Mouse (Mus musculus): ENCODE results near the gene Gm26602. TPM values are rescaled to one million over a fixed set of nuclear protein-coding genes. Genes with fewer than 3 reads are reported as not detected.
A peak's percentile ranks its signal among the peaks of the same experiment; 100 is the strongest.

The Gm26602 gene
- polyA plus RNA-seq, 1 experiment: not detected

- Histone ChIP-seq H3K4me2 (ENCODE audit: low read depth) (peak overlapping the region; percentile 92), H3ac (ENCODE audit: control insufficient read depth, insufficient read length) (peak overlapping the region; percentile 1), H3K27me3 (ENCODE audit: control insufficient read depth, insufficient read depth, insufficient read length) (no peaks in the 10 kb centered on the region), H3K36me3 (ENCODE audit: control insufficient read depth, insufficient read depth) (no peaks in the 10 kb centered on the region), H3K79me2 (ENCODE audit: control insufficient read depth, insufficient read depth) (no peaks in the 10 kb centered on the region), H3K4me3 (peak overlapping the region; percentile 12)
- TF ChIP-seq TCF3 (IDR thresholded peaks at IDR 0.05; ENCODE audit: insufficient read length, low read depth) (no peak), MAX (IDR thresholded peaks at IDR 0.05; ENCODE audit: low read depth) (no peak), MYOG (IDR thresholded peaks at IDR 0.05; ENCODE audit: control insufficient read depth in 1 of 3, insufficient read depth in 1 of 3, insufficient read length in 2 of 3, low read depth in 2 of 3) (no peak), MYOD1 (IDR thresholded peaks at IDR 0.05; ENCODE audit: control insufficient read depth in 1 of 3, insufficient read length in 2 of 3, low read depth in 2 of 3) (no peak)
Observed at GRCm38 (mm10) chr10:79873715-79874289, 36.9 kb upstream of the Gm26602 start.

- Histone ChIP-seq H3K36me3 (ENCODE audit: control insufficient read depth, insufficient read depth) (no peaks in the 10 kb centered on the region), H3ac (ENCODE audit: control insufficient read depth, insufficient read length) (peak within 1 kb of the TSS; percentile 1), H3K4me2 (ENCODE audit: low read depth) (peak within 1 kb of the TSS; percentile 92), H3K79me2 (ENCODE audit: control insufficient read depth, insufficient read depth) (no peaks in the 10 kb centered on the region), H3K27me3 (ENCODE audit: control insufficient read depth, insufficient read depth, insufficient read length) (no peaks in the 10 kb centered on the region), H3K4me3 (peak within 1 kb of the TSS; percentile 12)
- TF ChIP-seq USF1 (IDR thresholded peaks at IDR 0.05; ENCODE audit: low read depth) (no peak), TCF3 (IDR thresholded peaks at IDR 0.05; ENCODE audit: insufficient read length, low read depth) (no peak), MYOG (IDR thresholded peaks at IDR 0.05; ENCODE audit: control insufficient read depth in 1 of 3, insufficient read depth in 1 of 3, insufficient read length in 2 of 3, low read depth in 2 of 3) (no peak), CEBPB (IDR thresholded peaks at IDR 0.05; ENCODE audit: insufficient read depth, poor library complexity, severe bottlenecking) (no peak), SRF (IDR thresholded peaks at IDR 0.05; ENCODE audit: control insufficient read depth, insufficient read length, low read depth) (no peak), POLR2A (IDR thresholded peaks at IDR 0.05; ENCODE audit: insufficient read length, low read depth) (no peak), MYOD1 (IDR thresholded peaks at IDR 0.05; ENCODE audit: control insufficient read depth in 1 of 3, insufficient read length in 2 of 3, low read depth in 2 of 3) (no peak), MAX (IDR thresholded peaks at IDR 0.05; ENCODE audit: low read depth) (no peak), TCF12 (IDR thresholded peaks at IDR 0.05; ENCODE audit: insufficient read depth, poor library complexity, severe bottlenecking) (no peak)
Observed at GRCm38 (mm10) chr10:79874290-79874862, 36.3 kb upstream of the Gm26602 start, which contains the start of the genes Prtn3 and Plppr3. TSS of gene Prtn3 (plus strand) at chr10:79874476. TSS of gene Plppr3 (minus strand) at chr10:79874634.

GRCm38 (mm10) chr10:79877174-79877573 lies 33.5 kb upstream of the Gm26602 start:
- Histone ChIP-seq H3K36me3 (ENCODE audit: control insufficient read depth, insufficient read depth) (no peaks in the 10 kb centered on the region), H3ac (ENCODE audit: control insufficient read depth, insufficient read length) (no peak overlapping the region), H3K79me2 (ENCODE audit: control insufficient read depth, insufficient read depth) (no peaks in the 10 kb centered on the region), H3K4me3 (no peak overlapping the region), H3K27me3 (ENCODE audit: control insufficient read depth, insufficient read depth, insufficient read length) (no peaks in the 10 kb centered on the region), H3K4me2 (ENCODE audit: low read depth) (no peak overlapping the region)
- TF ChIP-seq POLR2A (IDR thresholded peaks at IDR 0.05; ENCODE audit: insufficient read length, low read depth) (no peak), MYOD1 (IDR thresholded peaks at IDR 0.05; ENCODE audit: control insufficient read depth in 1 of 3, insufficient read length in 2 of 3, low read depth in 2 of 3) (no peak), SRF (IDR thresholded peaks at IDR 0.05; ENCODE audit: control insufficient read depth, insufficient read length, low read depth) (no peak), E2F4 (IDR thresholded peaks at IDR 0.05; ENCODE audit: insufficient read depth) (no peak), USF1 (IDR thresholded peaks at IDR 0.05; ENCODE audit: low read depth) (no peak), TCF3 (IDR thresholded peaks at IDR 0.05; ENCODE audit: insufficient read length, low read depth) (no peak), MAX (IDR thresholded peaks at IDR 0.05; ENCODE audit: low read depth) (no peak), POLR2AphosphoS2 (IDR thresholded peaks at IDR 0.05; ENCODE audit: insufficient read length, low read depth) (no peak), CEBPB (IDR thresholded peaks at IDR 0.05; ENCODE audit: insufficient read depth, poor library complexity, severe bottlenecking) (no peak), MYOG (IDR thresholded peaks at IDR 0.05; ENCODE audit: control insufficient read depth in 1 of 3, insufficient read depth in 1 of 3, insufficient read length in 2 of 3, low read depth in 2 of 3) (no peak)

- TF ChIP-seq MAX (IDR thresholded peaks at IDR 0.05; ENCODE audit: low read depth): no peak
- TF ChIP-seq REST (IDR thresholded peaks at IDR 0.05; ENCODE audit: insufficient read depth, insufficient read length): no peak
- TF ChIP-seq POLR2A (IDR thresholded peaks at IDR 0.05; ENCODE audit: insufficient read length, low read depth): no peak
- no peak for TF ChIP-seq MYOD1 (IDR thresholded peaks at IDR 0.05; ENCODE audit: control insufficient read depth in 1 of 3, insufficient read length in 2 of 3, low read depth in 2 of 3)
- no peak for TF ChIP-seq TCF12 (IDR thresholded peaks at IDR 0.05; ENCODE audit: insufficient read depth, poor library complexity, severe bottlenecking)
- TF ChIP-seq CEBPB (IDR thresholded peaks at IDR 0.05; ENCODE audit: insufficient read depth, poor library complexity, severe bottlenecking): no peak
- TF ChIP-seq MYOG (IDR thresholded peaks at IDR 0.05; ENCODE audit: control insufficient read depth in 1 of 3, insufficient read depth in 1 of 3, insufficient read length in 2 of 3, low read depth in 2 of 3): no peak
- no peak for TF ChIP-seq TCF3 (IDR thresholded peaks at IDR 0.05; ENCODE audit: insufficient read length, low read depth)
- TF ChIP-seq SRF (IDR thresholded peaks at IDR 0.05; ENCODE audit: control insufficient read depth, insufficient read length, low read depth): no peak
- no peak for TF ChIP-seq POLR2AphosphoS2 (IDR thresholded peaks at IDR 0.05; ENCODE audit: insufficient read length, low read depth)
- no peak for TF ChIP-seq USF1 (IDR thresholded peaks at IDR 0.05; ENCODE audit: low read depth)
- TF ChIP-seq E2F4 (IDR thresholded peaks at IDR 0.05; ENCODE audit: insufficient read depth): no peak
- Histone ChIP-seq H3K36me3 (ENCODE audit: control insufficient read depth, insufficient read depth) (no peaks in the 10 kb centered on the region), H3ac (ENCODE audit: control insufficient read depth, insufficient read length) (no peak overlapping the region), H3K79me2 (ENCODE audit: control insufficient read depth, insufficient read depth) (no peaks in the 10 kb centered on the region), H3K27me3 (ENCODE audit: control insufficient read depth, insufficient read depth, insufficient read length) (no peaks in the 10 kb centered on the region), H3K4me3 (no peak overlapping the region), H3K4me2 (ENCODE audit: low read depth) (no peak overlapping the region)
Observed at GRCm38 (mm10) chr10:79877757-79878156, 32.9 kb upstream of the Gm26602 start.

Data from myocyte (in vitro differentiated cells).